Mouse (Mus musculus) kidney, embryonic 16.5 days (tissue): ENCODE measurements around the gene Dbp. TPM values are rescaled to one million over a fixed set of nuclear protein-coding genes. Genes with fewer than 3 reads are reported as not detected.

Experiments used
- ATAC-seq: fragments of 200-750 bp; cut with Nextera tagmentation; 2 replicates; pipeline ENCODE4 v1.8.0; 2017; ENCODE audit warnings: moderate TSS enrichment; ENCODE audit not compliant: low FRiP score, low TSS enrichment
- H3K27ac ChIP-seq: fragments of 300-500 bp; sonication (generic); 2 replicates; pipeline ENCODE4 v1.5.1; 2014; ENCODE audit warnings: low read length
- H3K27me3 ChIP-seq: fragments of 300-500 bp; sonication (generic); 2 replicates; pipeline ENCODE4 v1.6.1; 2014; ENCODE audit warnings: low read length, control low read depth, mixed read lengths; ENCODE audit not compliant: insufficient read depth
- H3K36me3 ChIP-seq: fragments of 300-500 bp; sonication (generic); 2 replicates; pipeline ENCODE4 v1.6.1; 2014; ENCODE audit warnings: low read length, control low read depth, mixed read lengths; ENCODE audit not compliant: insufficient read depth
- H3K4me1 ChIP-seq: fragments of 300-500 bp; sonication (generic); 2 replicates; pipeline ENCODE4 v1.6.1; 2014; ENCODE audit warnings: low read length, control low read depth, mixed read lengths; ENCODE audit not compliant: insufficient read depth
- H3K4me2 ChIP-seq: fragments of 300-500 bp; sonication (generic); replicated peaks from 2 replicates; pipeline ENCODE4 v1.6.1; 2014; ENCODE audit warnings: low read depth, low read length
- H3K4me3 ChIP-seq: fragments of 300-500 bp; sonication (generic); 2 replicates; pipeline ENCODE4 v1.5.1; 2014; ENCODE audit warnings: mild to moderate bottlenecking, low read length
- H3K9ac ChIP-seq: fragments of 300-500 bp; sonication (generic); replicated peaks from 2 replicates; pipeline ENCODE4 v1.6.1; 2014; ENCODE audit warnings: low read length
- H3K9me3 ChIP-seq: fragments of 300-500 bp; sonication (generic); 2 replicates; pipeline ENCODE4 v1.6.1; 2016; ENCODE audit warnings: low read length, control low read depth
- WGBS: fragments of 180-500 bp; shearing (Covaris S2); extraction: QIAGEN DNeasy Blood & Tissue Kit; methylation state at CpG from one replicate; pipeline ENCODE4 v1.1.7; 2014; 5-methylcytosine and 5-hydroxymethylcytosine counted together
- polyA plus RNA-seq: library from polyadenylated mRNA; unstranded; fragments of >200 nt; fragmentation: Nextera tagmentation; extraction: Ambion mirVana; gene quantifications from 2 replicates; pipeline ENCODE4 v1.2.1, GENCODE M21; 2015

Dbp gene
- polyA plus RNA-seq, 1 experiment from 2014 or later: 4.3 TPM

- Histone ChIP-seq H3K9ac (no peak overlapping the region), H3K27me3 (no peaks in the 10 kb centered on the region), H3K36me3 (peaks cover 34% of the 10 kb centered on the region), H3K4me3 (no peak overlapping the region), H3K4me1 (peaks cover 47% of the 10 kb centered on the region), H3K27ac (no peak overlapping the region), H3K4me2 (no peak overlapping the region), H3K9me3 (no peaks in the 10 kb centered on the region)
- WGBS: 90% methylated on average over 20 of the region's 20 CpGs
- ATAC-seq: no peak
Measured at GRCm38 (mm10) chr7:45710477-45711191, 5.7 kb downstream of the Dbp start.

- Histone ChIP-seq H3K4me1 (peaks cover 47% of the 10 kb centered on the region), H3K4me3 (no peak overlapping the region), H3K9ac (no peak overlapping the region), H3K9me3 (no peaks in the 10 kb centered on the region), H3K4me2 (no peak overlapping the region), H3K27me3 (no peaks in the 10 kb centered on the region), H3K27ac (no peak overlapping the region), H3K36me3 (peaks cover 34% of the 10 kb centered on the region)
- no peak for ATAC-seq
- WGBS: 89% methylated on average over 24 of the region's 24 CpGs
Measured at GRCm38 (mm10) chr7:45711316-45712021, 6.6 kb downstream of the Dbp start.

GRCm38 (mm10) chr7:45712022-45712757 lies 7.3 kb downstream of the Dbp start:
- Histone ChIP-seq H3K4me2 (no peak overlapping the region), H3K27ac (no peak overlapping the region), H3K9ac (no peak overlapping the region), H3K4me3 (no peak overlapping the region), H3K36me3 (peaks cover 34% of the 10 kb centered on the region), H3K4me1 (peaks cover 49% of the 10 kb centered on the region), H3K27me3 (no peaks in the 10 kb centered on the region), H3K9me3 (no peaks in the 10 kb centered on the region)
- no peak for ATAC-seq
- 88% methylated on average over 21 of the region's 21 CpGs for WGBS

GRCm38 (mm10) chr7:45713396-45713795 lies 8.5 kb downstream of the Dbp start:
- Histone ChIP-seq H3K9me3 (no peaks in the 10 kb centered on the region), H3K36me3 (peaks cover 34% of the 10 kb centered on the region), H3K9ac (no peak overlapping the region), H3K27ac (no peak overlapping the region), H3K27me3 (no peaks in the 10 kb centered on the region), H3K4me2 (no peak overlapping the region), H3K4me1 (peaks cover 39% of the 10 kb centered on the region), H3K4me3 (no peak overlapping the region)
- no peak for ATAC-seq
- WGBS: 93% methylated on average over 16 of the region's 16 CpGs

DNA sequence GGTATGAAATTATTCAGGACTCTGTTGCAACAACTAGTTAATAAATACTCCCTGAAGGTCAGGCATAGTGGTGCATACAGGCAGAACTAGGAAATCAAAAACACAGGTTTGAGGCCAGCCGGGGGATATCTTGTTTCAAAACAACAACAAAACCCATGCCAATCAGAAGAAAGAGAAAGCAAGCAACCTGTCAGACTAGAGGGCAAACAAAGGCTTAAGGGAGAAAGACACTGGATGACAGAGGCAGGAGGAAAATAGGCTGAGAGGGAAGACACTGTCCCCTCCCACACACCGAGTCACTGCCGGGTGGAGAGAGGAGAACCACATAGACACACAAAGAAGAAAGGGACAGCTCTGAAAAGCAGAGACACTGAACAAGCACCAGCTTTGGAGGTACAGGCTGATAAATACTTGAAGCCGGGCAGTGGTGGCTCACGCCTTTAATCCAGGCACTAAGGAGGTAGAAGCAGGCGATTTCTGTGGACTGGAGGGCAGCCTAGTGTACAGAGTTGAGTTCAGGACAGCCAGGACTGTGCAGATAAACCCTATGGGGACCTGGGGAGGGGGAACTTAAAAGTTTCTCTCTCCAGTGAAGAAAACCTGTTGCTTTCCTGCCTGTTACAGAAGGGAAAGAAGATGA lies 9.1 kb downstream of the Dbp start:
- no peak for ATAC-seq
- Histone ChIP-seq H3K9me3 (no peaks in the 10 kb centered on the region), H3K36me3 (peaks cover 34% of the 10 kb centered on the region), H3K9ac (peak overlapping the region; percentile 58), H3K4me1 (peaks cover 35% of the 10 kb centered on the region), H3K27ac (peak overlapping the region; percentile 3; the same call in 1 of the 2 replicates), H3K4me3 (peak overlapping the region; percentile 54), H3K27me3 (no peaks in the 10 kb centered on the region), H3K4me2 (peak overlapping the region; percentile 84)
- 74% methylated on average over 6 of the region's 6 CpGs for WGBS

DNA sequence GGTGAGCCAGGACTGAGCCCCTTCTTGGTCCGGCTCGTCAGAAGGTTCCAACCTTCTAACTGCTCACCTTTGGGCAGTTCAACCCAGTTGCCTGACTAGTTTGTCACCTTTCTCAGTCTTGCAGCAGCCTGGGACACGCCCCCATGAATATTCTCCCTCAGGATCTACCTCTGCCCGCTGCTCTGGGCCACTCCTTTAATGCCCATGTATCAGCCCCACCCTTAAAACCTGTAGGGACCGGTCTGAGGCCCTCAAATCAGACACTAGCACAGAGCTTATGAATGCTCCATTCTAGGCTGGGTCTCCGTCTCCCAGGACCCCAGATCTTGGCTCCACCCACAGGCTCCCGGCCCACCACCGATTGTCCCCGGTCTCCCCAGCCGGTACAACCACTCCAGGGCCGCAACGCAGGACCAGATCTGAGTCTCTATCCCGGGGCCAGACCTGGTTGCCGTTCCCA lies 9.8 kb downstream of the Dbp start:
- 10% methylated on average over 14 of the region's 14 CpGs for WGBS
- H3K27me3 ChIP-seq: no peaks in the 10 kb centered on the region
- peak overlapping the region; percentile 54 for H3K4me3 ChIP-seq
- peaks cover 39% of the 10 kb centered on the region for H3K36me3 ChIP-seq
- H3K27ac ChIP-seq: peak overlapping the region; percentile 3; the same call in 1 of the 2 replicates
- H3K9ac ChIP-seq: peak overlapping the region; percentile 58
- H3K9me3 ChIP-seq: no peaks in the 10 kb centered on the region
- peak; percentile 40 for ATAC-seq
- H3K4me2 ChIP-seq: peak overlapping the region; percentile 84
- H3K4me1 ChIP-seq: peaks cover 39% of the 10 kb centered on the region

DNA sequence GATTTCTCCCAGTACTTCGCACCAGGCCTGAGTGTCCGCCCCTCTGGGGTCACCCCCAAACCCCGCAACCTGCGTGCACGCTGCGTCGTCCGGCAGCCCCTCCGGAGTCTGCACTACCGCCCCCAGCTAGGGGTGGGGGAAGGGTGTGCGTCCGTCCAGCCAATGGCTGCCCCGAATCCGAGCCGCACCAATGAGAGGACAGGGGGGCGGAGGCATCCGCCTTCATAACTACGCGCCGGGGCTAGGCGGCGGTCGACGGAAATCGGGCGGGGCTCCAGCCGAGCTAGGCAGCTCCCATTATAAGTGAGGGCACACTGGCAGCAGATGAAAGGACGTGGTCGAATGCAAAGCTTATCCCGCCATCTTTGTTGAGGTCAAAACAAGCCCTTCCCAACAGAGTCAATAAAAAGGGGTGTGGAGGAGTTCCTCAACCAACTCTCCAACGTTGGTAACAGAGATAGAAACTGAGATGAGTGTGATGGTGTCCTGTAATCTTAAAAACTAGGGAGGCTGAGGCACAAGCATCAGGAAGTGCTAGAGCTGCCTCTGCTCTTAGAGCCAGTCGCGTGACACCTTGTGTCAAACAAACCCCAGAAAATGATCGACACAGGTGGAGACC lies 10.3 kb downstream of the Dbp start, which contains the start of gene Rpl18:
Gene Rpl18, plus strand, starts transcription at position 368 of the 619 bp plus-strand sequence.
- peak within 1 kb of the TSS; percentile 54 for H3K4me3 ChIP-seq
- H3K4me2 ChIP-seq: peak within 1 kb of the TSS; percentile 84
- peak within 1 kb of the TSS; percentile 41; the same call in 1 of the 2 replicates for H3K27ac ChIP-seq
- H3K27me3 ChIP-seq: no peaks in the 10 kb centered on the region
- H3K4me1 ChIP-seq: peaks cover 43% of the 10 kb centered on the region
- H3K9me3 ChIP-seq: no peaks in the 10 kb centered on the region
- 6% methylated on average over 34 of the region's 34 CpGs for WGBS
- peak; percentile 93 for ATAC-seq
- peak within 1 kb of the TSS; percentile 58 for H3K9ac ChIP-seq
- H3K36me3 ChIP-seq: peaks cover 44% of the 10 kb centered on the region

GRCm38 (mm10) chr7:45715741-45716459 lies 11.0 kb downstream of the Dbp start:
- 82% methylated on average over 19 of the region's 19 CpGs for WGBS
- peaks cover 43% of the 10 kb centered on the region for H3K4me1 ChIP-seq

More at GRCm38 (mm10) chr7:45715741-45716459, 11.0 kb downstream of the Dbp start:
- H3K9ac ChIP-seq: peak overlapping the region; percentile 8; the same call in 1 of the 2 replicates
- peak overlapping the region; percentile 54 for H3K4me3 ChIP-seq
- ATAC-seq: no peak
- peaks cover 44% of the 10 kb centered on the region for H3K36me3 ChIP-seq
- H3K27me3 ChIP-seq: no peaks in the 10 kb centered on the region
- H3K27ac ChIP-seq: peak overlapping the region; percentile 41; the same call in 1 of the 2 replicates
- no peaks in the 10 kb centered on the region for H3K9me3 ChIP-seq
- peak overlapping the region; percentile 84 for H3K4me2 ChIP-seq
